Mouse (Mus musculus): ENCODE data around the gene Rnf150.

GRCm38 (mm10) chr8:83011286-83011685, 148.1 kb downstream of the Rnf150 start:
- TF ChIP-seq MYOG (IDR thresholded peaks at IDR 0.05; ENCODE audit: control insufficient read depth in 1 of 3, insufficient read depth in 1 of 3, insufficient read length in 2 of 3, low read depth in 2 of 3): no peak
- TF ChIP-seq POLR2A (IDR thresholded peaks at IDR 0.05; ENCODE audit: insufficient read length, low read depth): no peak
- TF ChIP-seq USF1 (IDR thresholded peaks at IDR 0.05; ENCODE audit: low read depth): no peak
- TF ChIP-seq MAX (IDR thresholded peaks at IDR 0.05; ENCODE audit: low read depth): no peak
- no peak for TF ChIP-seq SRF (IDR thresholded peaks at IDR 0.05; ENCODE audit: control insufficient read depth, insufficient read length, low read depth)
- TF ChIP-seq CEBPB (IDR thresholded peaks at IDR 0.05; ENCODE audit: insufficient read depth, poor library complexity, severe bottlenecking): no peak
- no peak for TF ChIP-seq POLR2AphosphoS2 (IDR thresholded peaks at IDR 0.05; ENCODE audit: insufficient read length, low read depth)
- TF ChIP-seq REST (IDR thresholded peaks at IDR 0.05; ENCODE audit: insufficient read depth, insufficient read length): no peak
- TF ChIP-seq TCF12 (IDR thresholded peaks at IDR 0.05; ENCODE audit: insufficient read depth, poor library complexity, severe bottlenecking): no peak
- TF ChIP-seq E2F4 (IDR thresholded peaks at IDR 0.05; ENCODE audit: insufficient read depth): no peak
- TF ChIP-seq MYOD1 (IDR thresholded peaks at IDR 0.05; ENCODE audit: control insufficient read depth in 1 of 3, insufficient read length in 2 of 3, low read depth in 2 of 3): no peak

All from myocyte (in vitro differentiated cells).